Mouse (Mus musculus) spleen, adult 2 months (tissue): ENCODE measurements around the gene Bmp10.

ENCODE experiments used
- CTCF ChIP-seq: fragments of 200-500 bp; IDR thresholded peaks from 2 replicates; pipeline ENCODE4 v1.5.1; 2011; ENCODE audit warnings: mild to moderate bottlenecking, inconsistent platforms; ENCODE audit not compliant: insufficient read depth, insufficient read length, insufficient replicate concordance; ENCODE audit errors: extremely low read depth
- POLR2A ChIP-seq: fragments of 200-500 bp; IDR thresholded peaks from 2 replicates; pipeline ENCODE4 v1.6.1; 2011; ENCODE audit warnings: low read depth, low read length, inconsistent platforms

DNA sequence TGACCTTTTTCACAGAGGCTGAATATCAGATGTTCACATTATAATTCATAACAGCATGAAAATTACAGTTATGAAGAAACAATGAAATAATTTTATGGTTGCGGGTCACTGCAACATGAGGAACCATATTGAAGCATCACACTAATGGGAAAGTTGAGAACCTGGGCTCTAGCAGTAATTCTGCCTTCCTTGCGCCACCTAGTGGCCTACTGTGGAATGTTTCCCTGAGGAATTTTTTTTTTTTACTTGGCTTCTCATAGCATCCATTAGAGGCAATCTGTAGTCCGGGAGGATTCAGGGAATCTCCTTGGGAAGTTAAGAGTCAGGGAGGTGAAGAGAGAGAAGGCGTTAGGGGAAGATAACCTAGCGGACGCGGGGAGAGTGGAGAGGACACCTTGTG is 42.6 kb upstream of the Bmp10 start:
- TF ChIP-seq POLR2A: no peak
- TF ChIP-seq CTCF: peak; percentile 52; the same call in 1 of the 2 replicates
